In genomic region chr2:142884456-142884855, GRCm38 (mm10) we compare ENCODE assay signal across 26 mouse cellular contexts.
"Had no signal": no experiment of that assay in that cellular context is flagged by ENCODE, and none has a peak within 500 bp of the region (broad histone marks: within the 10 kb centered on the region; RNA-seq: fewer than 3 reads in every experiment).

No protein-coding gene starts in this region.

- DNase-seq: gastrocnemius, postnatal 25 days; heart, adult 2 months; heart, postnatal 14 days; heart, postnatal 4 days; kidney, adult 11 months; kidney, adult 2 months; kidney, adult 9 months; kidney, postnatal 14 days; kidney, postnatal 36 days; layer of hippocampus, adult 9-11 months; layer of hippocampus, postnatal 36 days; left cerebral cortex, postnatal 4 days had no signal

- H3K4me3 ChIP-seq: heart, adult 2 months; heart, embryonic 13.5 days; heart, embryonic 15.5 days; hindbrain, embryonic 10.5 days; hindbrain, embryonic 13.5 days; hindbrain, embryonic 15.5 days; kidney, embryonic 15.5 days; limb, embryonic 13.5 days; limb, embryonic 15.5 days; liver, embryonic 12.5 days had no signal

- H3K36me3 ChIP-seq: heart, embryonic 13.5 days; heart, embryonic 15.5 days; hindbrain, embryonic 10.5 days; hindbrain, embryonic 13.5 days; hindbrain, embryonic 15.5 days; kidney, embryonic 15.5 days; limb, embryonic 13.5 days; limb, embryonic 15.5 days; liver, embryonic 12.5 days had no signal

- ATAC-seq: hindbrain, postnatal 0 days; intestine, embryonic 16.5 days had no signal

- H3K9me3 ChIP-seq: heart, embryonic 13.5 days; heart, embryonic 15.5 days; hindbrain, embryonic 10.5 days; hindbrain, embryonic 13.5 days; hindbrain, embryonic 15.5 days; kidney, embryonic 15.5 days; limb, embryonic 13.5 days; limb, embryonic 15.5 days; liver, embryonic 12.5 days had no signal

- H3K27ac ChIP-seq: heart, adult 2 months; heart, embryonic 13.5 days; heart, embryonic 15.5 days; hindbrain, embryonic 10.5 days; hindbrain, embryonic 13.5 days; hindbrain, embryonic 15.5 days; hindbrain, postnatal 0 days; kidney, postnatal 0 days; limb, embryonic 13.5 days; limb, embryonic 15.5 days; liver, embryonic 12.5 days; liver, embryonic 14.5 days had no signal

- H3K4me2 ChIP-seq: heart, embryonic 11.5 days; heart, embryonic 13.5 days; heart, embryonic 15.5 days; hindbrain, embryonic 13.5 days; hindbrain, embryonic 15.5 days; kidney, embryonic 15.5 days; limb, embryonic 13.5 days; limb, embryonic 15.5 days; liver, embryonic 12.5 days had no signal

- H3K9ac ChIP-seq: heart, embryonic 13.5 days; heart, embryonic 15.5 days; hindbrain, embryonic 13.5 days; hindbrain, embryonic 15.5 days; kidney, embryonic 15.5 days; limb, embryonic 13.5 days; limb, embryonic 15.5 days; liver, embryonic 12.5 days; liver, embryonic 14.5 days had no signal

- H3K4me1 ChIP-seq: hindbrain, embryonic 13.5 days; hindbrain, embryonic 15.5 days had no signal

- H3K27me3 ChIP-seq: heart, embryonic 13.5 days; heart, embryonic 15.5 days; hindbrain, embryonic 13.5 days; hindbrain, embryonic 15.5 days; kidney, embryonic 15.5 days; limb, embryonic 13.5 days; limb, embryonic 15.5 days; liver, embryonic 12.5 days had no signal
